Mouse (Mus musculus) testis, adult 2 months (tissue): Measurements from ENCODE around the gene Ccnb1ip1.

ENCODE experiments used
- CTCF ChIP-seq: fragments of 200-500 bp; IDR thresholded peaks from 2 replicates; pipeline ENCODE4 v1.5.1; 2012; ENCODE audit warnings: low read depth, mild to moderate bottlenecking, inconsistent platforms, low read length, moderate library complexity; ENCODE audit not compliant: control insufficient read depth, insufficient read depth, insufficient replicate concordance
- POLR2A ChIP-seq: fragments of 200-500 bp; IDR thresholded peaks from 2 replicates; pipeline ENCODE4 v1.6.1; 2012; ENCODE audit warnings: low read depth, mild to moderate bottlenecking, inconsistent platforms, low read length, moderate library complexity; ENCODE audit not compliant: control insufficient read depth

DNA sequence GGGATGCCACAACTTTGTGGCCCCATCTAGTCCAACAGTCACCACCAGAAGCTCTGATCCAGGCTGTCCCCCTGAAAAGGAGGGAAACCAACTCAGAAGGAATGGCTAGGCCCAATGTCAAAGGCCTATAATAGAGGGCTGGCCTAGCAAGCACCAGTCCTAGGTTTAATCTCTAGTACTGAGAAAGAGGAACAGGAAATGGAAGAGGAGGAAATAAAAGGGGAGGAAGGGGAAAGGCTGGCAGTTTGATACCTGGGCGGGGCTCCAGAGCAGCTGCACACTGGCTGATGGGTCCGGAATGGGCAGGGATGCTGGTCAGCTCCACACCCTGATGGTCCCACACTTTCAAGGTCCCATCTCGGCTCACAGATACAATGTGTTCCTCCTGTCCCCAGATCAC is 22.3 kb upstream of the Ccnb1ip1 start:
- TF ChIP-seq POLR2A: no peak
- TF ChIP-seq CTCF: no peak
